Mouse (Mus musculus): Measurements from ENCODE around the gene Zbtb4. TPM values are rescaled to one million over a fixed set of nuclear protein-coding genes. Genes with fewer than 3 reads are reported as not detected.
"Not testable (repeated sequence)": the region's sequence is repeated elsewhere in the genome, so short reads cannot be mapped to it uniquely, and the experiment has no call there.

Zbtb4 gene
- polyA plus RNA-seq (2015; fragmentation: Nextera tagmentation; extraction: Ambion mirVana): 2.9 TPM in 2 replicates

GRCm38 (mm10) chr11:69765221-69766125 is at the start of gene Zbtb4:
TSS of gene Zbtb4 (plus strand) at chr11:69765912.
- Histone ChIP-seq H3K36me3 (ENCODE audit: insufficient read depth, low read length) (no peaks in the 10 kb centered on the region), H3K4me2 (replicated peaks; ENCODE audit: low read depth, low read length) (peak within 1 kb of the TSS; percentile 69), H3K27me3 (ENCODE audit: insufficient read depth, low read length) (no peaks in the 10 kb centered on the region), H3K27ac (ENCODE audit: low read length) (peak within 1 kb of the TSS; percentile 90), H3K9ac (replicated peaks; ENCODE audit: low read length) (peak within 1 kb of the TSS; percentile 96), H3K4me1 (ENCODE audit: insufficient read depth, low read length) (peaks cover 24% of the 10 kb centered on the region), H3K4me3 (ENCODE audit: low read length) (peak within 1 kb of the TSS; percentile 90), H3K9me3 (ENCODE audit: low read length) (no peaks in the 10 kb centered on the region)
- peak; percentile 63 for ATAC-seq (ENCODE audit: low FRiP score, low TSS enrichment)
- WGBS: 21% methylated on average over 32 of the region's 55 CpGs

- Histone ChIP-seq H3K36me3 (ENCODE audit: insufficient read depth, low read length) (no peaks in the 10 kb centered on the region), H3K9me3 (ENCODE audit: low read length) (peaks cover 3% of the 10 kb centered on the region), H3K27ac (ENCODE audit: low read length) (peak overlapping the region; percentile 92), H3K9ac (replicated peaks; ENCODE audit: low read length) (no peak overlapping the region), H3K27me3 (ENCODE audit: insufficient read depth, low read length) (no peaks in the 10 kb centered on the region), H3K4me1 (ENCODE audit: insufficient read depth, low read length) (peaks cover 24% of the 10 kb centered on the region), H3K4me3 (ENCODE audit: low read length) (no peak overlapping the region), H3K4me2 (replicated peaks; ENCODE audit: low read depth, low read length) (no peak overlapping the region)
- no peak; the same call in 1 of the 2 replicates for ATAC-seq (ENCODE audit: low FRiP score, low TSS enrichment)
- 14% methylated on average over 5 of the region's 5 CpGs for WGBS
These were observed 49.8 kb upstream of the Zbtb4 start for GRCm38 (mm10) chr11:69715929-69716328.

- Histone ChIP-seq H3K9me3 (ENCODE audit: low read length) (peaks cover 3% of the 10 kb centered on the region), H3K4me1 (ENCODE audit: insufficient read depth, low read length) (peaks cover 24% of the 10 kb centered on the region), H3K36me3 (ENCODE audit: insufficient read depth, low read length) (no peaks in the 10 kb centered on the region), H3K9ac (replicated peaks; ENCODE audit: low read length) (no peak overlapping the region), H3K4me2 (replicated peaks; ENCODE audit: low read depth, low read length) (no peak overlapping the region), H3K27ac (ENCODE audit: low read length) (no peak overlapping the region), H3K4me3 (ENCODE audit: low read length) (no peak overlapping the region), H3K27me3 (ENCODE audit: insufficient read depth, low read length) (no peaks in the 10 kb centered on the region)
- ATAC-seq (ENCODE audit: low FRiP score, low TSS enrichment): no peak
- 65% methylated on average over 4 of the region's 4 CpGs for WGBS
These were observed 48.8 kb upstream of the Zbtb4 start for GRCm38 (mm10) chr11:69716953-69717352.

GRCm38 (mm10) chr11:69718661-69719060 is 47.1 kb upstream of the Zbtb4 start:
- H3K9me3 ChIP-seq (ENCODE audit: low read length): peaks cover 3% of the 10 kb centered on the region
- H3K4me3 ChIP-seq (ENCODE audit: low read length): no peak overlapping the region
- H3K36me3 ChIP-seq (ENCODE audit: insufficient read depth, low read length): no peaks in the 10 kb centered on the region
- no peak overlapping the region for H3K27ac ChIP-seq (ENCODE audit: low read length)
- peaks cover 24% of the 10 kb centered on the region for H3K4me1 ChIP-seq (ENCODE audit: insufficient read depth, low read length)
- no peak overlapping the region for H3K4me2 ChIP-seq (replicated peaks; ENCODE audit: low read depth, low read length)
- H3K9ac ChIP-seq (replicated peaks; ENCODE audit: low read length): no peak overlapping the region
- 43% methylated on average over 15 of the region's 15 CpGs for WGBS
- no peak for ATAC-seq (ENCODE audit: low FRiP score, low TSS enrichment)
- H3K27me3 ChIP-seq (ENCODE audit: insufficient read depth, low read length): no peaks in the 10 kb centered on the region

GRCm38 (mm10) chr11:69719423-69719822 is 46.3 kb upstream of the Zbtb4 start:
- peaks cover 3% of the 10 kb centered on the region for H3K9me3 ChIP-seq (ENCODE audit: low read length)
- H3K27me3 ChIP-seq (ENCODE audit: insufficient read depth, low read length): no peaks in the 10 kb centered on the region
- 71% methylated on average over 6 of the region's 6 CpGs for WGBS
- peaks cover 24% of the 10 kb centered on the region for H3K4me1 ChIP-seq (ENCODE audit: insufficient read depth, low read length)
- no peak overlapping the region for H3K4me3 ChIP-seq (ENCODE audit: low read length)
- no peaks in the 10 kb centered on the region for H3K36me3 ChIP-seq (ENCODE audit: insufficient read depth, low read length)
- H3K9ac ChIP-seq (replicated peaks; ENCODE audit: low read length): no peak overlapping the region
- no peak for ATAC-seq (ENCODE audit: low FRiP score, low TSS enrichment)
- H3K4me2 ChIP-seq (replicated peaks; ENCODE audit: low read depth, low read length): no peak overlapping the region
- no peak overlapping the region for H3K27ac ChIP-seq (ENCODE audit: low read length)

GRCm38 (mm10) chr11:69720852-69721251 is 44.9 kb upstream of the Zbtb4 start:
- no peak for ATAC-seq (ENCODE audit: low FRiP score, low TSS enrichment)
- WGBS: 46% methylated on average over 6 of the region's 6 CpGs
- no peaks in the 10 kb centered on the region for H3K9me3 ChIP-seq (ENCODE audit: low read length)
- no peak overlapping the region for H3K27ac ChIP-seq (ENCODE audit: low read length)
- H3K9ac ChIP-seq (replicated peaks; ENCODE audit: low read length): no peak overlapping the region
- H3K4me2 ChIP-seq (replicated peaks; ENCODE audit: low read depth, low read length): no peak overlapping the region
- no peaks in the 10 kb centered on the region for H3K27me3 ChIP-seq (ENCODE audit: insufficient read depth, low read length)
- no peak overlapping the region for H3K4me3 ChIP-seq (ENCODE audit: low read length)
- peaks cover 10% of the 10 kb centered on the region for H3K4me1 ChIP-seq (ENCODE audit: insufficient read depth, low read length)
- H3K36me3 ChIP-seq (ENCODE audit: insufficient read depth, low read length): no peaks in the 10 kb centered on the region

GRCm38 (mm10) chr11:69723074-69723473 is 42.6 kb upstream of the Zbtb4 start:
- no peak overlapping the region for H3K4me3 ChIP-seq (ENCODE audit: low read length)
- no peak overlapping the region for H3K9ac ChIP-seq (replicated peaks; ENCODE audit: low read length)
- 41% methylated on average over 2 of the region's 2 CpGs for WGBS

GRCm38 (mm10) chr11:69725951-69726350 is 39.8 kb upstream of the Zbtb4 start:
- no peaks in the 10 kb centered on the region for H3K4me1 ChIP-seq (ENCODE audit: insufficient read depth, low read length)
- 30% methylated on average over 5 of the region's 5 CpGs for WGBS
- no peak overlapping the region for H3K4me3 ChIP-seq (ENCODE audit: low read length)
- H3K9me3 ChIP-seq (ENCODE audit: low read length): no peaks in the 10 kb centered on the region
- no peak overlapping the region for H3K4me2 ChIP-seq (replicated peaks; ENCODE audit: low read depth, low read length)
- H3K36me3 ChIP-seq (ENCODE audit: insufficient read depth, low read length): no peaks in the 10 kb centered on the region
- H3K27ac ChIP-seq (ENCODE audit: low read length): no peak overlapping the region
- no peaks in the 10 kb centered on the region for H3K27me3 ChIP-seq (ENCODE audit: insufficient read depth, low read length)
- no peak overlapping the region for H3K9ac ChIP-seq (replicated peaks; ENCODE audit: low read length)
- ATAC-seq (ENCODE audit: low FRiP score, low TSS enrichment): no peak

More at GRCm38 (mm10) chr11:69723074-69723473, 42.6 kb upstream of the Zbtb4 start:
- Histone ChIP-seq H3K9me3 (ENCODE audit: low read length) (no peaks in the 10 kb centered on the region), H3K4me1 (ENCODE audit: insufficient read depth, low read length) (peaks cover 5% of the 10 kb centered on the region), H3K27me3 (ENCODE audit: insufficient read depth, low read length) (no peaks in the 10 kb centered on the region), H3K36me3 (ENCODE audit: insufficient read depth, low read length) (no peaks in the 10 kb centered on the region), H3K4me2 (replicated peaks; ENCODE audit: low read depth, low read length) (no peak overlapping the region), H3K27ac (ENCODE audit: low read length) (no peak overlapping the region)
- no peak for ATAC-seq (ENCODE audit: low FRiP score, low TSS enrichment)

- Histone ChIP-seq H3K4me1 (ENCODE audit: insufficient read depth, low read length) (no peaks in the 10 kb centered on the region), H3K9me3 (ENCODE audit: low read length) (no peaks in the 10 kb centered on the region), H3K27ac (ENCODE audit: low read length) (no peak overlapping the region), H3K4me2 (replicated peaks; ENCODE audit: low read depth, low read length) (no peak overlapping the region), H3K36me3 (ENCODE audit: insufficient read depth, low read length) (peaks cover 8% of the 10 kb centered on the region; the same call in 1 of the 2 replicates), H3K27me3 (ENCODE audit: insufficient read depth, low read length) (no peaks in the 10 kb centered on the region), H3K9ac (replicated peaks; ENCODE audit: low read length) (no peak overlapping the region), H3K4me3 (ENCODE audit: low read length) (no peak overlapping the region)
- ATAC-seq (ENCODE audit: low FRiP score, low TSS enrichment): no peak
- 30% methylated on average over 3 of the region's 3 CpGs for WGBS
These were observed 36.6 kb upstream of the Zbtb4 start for GRCm38 (mm10) chr11:69729063-69729462.

- not testable (repeated sequence) for ATAC-seq (ENCODE audit: low FRiP score, low TSS enrichment)
- WGBS: 83% methylated on average over 2 of the region's 3 CpGs
These were observed 34.3 kb upstream of the Zbtb4 start for GRCm38 (mm10) chr11:69731408-69731807.

More at GRCm38 (mm10) chr11:69731408-69731807, 34.3 kb upstream of the Zbtb4 start:
- not testable (repeated sequence) for H3K27ac ChIP-seq (ENCODE audit: low read length); H3K4me2 ChIP-seq (replicated peaks; ENCODE audit: low read depth, low read length); H3K9me3 ChIP-seq (ENCODE audit: low read length); H3K4me1 ChIP-seq (ENCODE audit: insufficient read depth, low read length); H3K4me3 ChIP-seq (ENCODE audit: low read length); H3K9ac ChIP-seq (replicated peaks; ENCODE audit: low read length); H3K27me3 ChIP-seq (ENCODE audit: insufficient read depth, low read length)
- H3K36me3 ChIP-seq (ENCODE audit: insufficient read depth, low read length): peaks cover 31% of the 10 kb centered on the region

Measured in kidney, embryonic 16.5 days (tissue).